Mouse (Mus musculus) kidney, adult 2 months (tissue): ENCODE results near the gene Prickle2.

ENCODE experiments used
- CTCF ChIP-seq: fragments of 200-500 bp; conservative IDR thresholded peaks from 2 replicates; pipeline ENCODE4 v1.5.1; 2011; ENCODE audit warnings: low read depth, mild to moderate bottlenecking, control low read depth, low read length, moderate library complexity, mixed read lengths; ENCODE audit not compliant: insufficient read depth, insufficient read length
- POLR2A ChIP-seq: fragments of 200-500 bp; IDR thresholded peaks from one replicate; pipeline ENCODE4 v1.6.1; 2011; ENCODE audit warnings: low read depth, low read length, control low read depth

DNA sequence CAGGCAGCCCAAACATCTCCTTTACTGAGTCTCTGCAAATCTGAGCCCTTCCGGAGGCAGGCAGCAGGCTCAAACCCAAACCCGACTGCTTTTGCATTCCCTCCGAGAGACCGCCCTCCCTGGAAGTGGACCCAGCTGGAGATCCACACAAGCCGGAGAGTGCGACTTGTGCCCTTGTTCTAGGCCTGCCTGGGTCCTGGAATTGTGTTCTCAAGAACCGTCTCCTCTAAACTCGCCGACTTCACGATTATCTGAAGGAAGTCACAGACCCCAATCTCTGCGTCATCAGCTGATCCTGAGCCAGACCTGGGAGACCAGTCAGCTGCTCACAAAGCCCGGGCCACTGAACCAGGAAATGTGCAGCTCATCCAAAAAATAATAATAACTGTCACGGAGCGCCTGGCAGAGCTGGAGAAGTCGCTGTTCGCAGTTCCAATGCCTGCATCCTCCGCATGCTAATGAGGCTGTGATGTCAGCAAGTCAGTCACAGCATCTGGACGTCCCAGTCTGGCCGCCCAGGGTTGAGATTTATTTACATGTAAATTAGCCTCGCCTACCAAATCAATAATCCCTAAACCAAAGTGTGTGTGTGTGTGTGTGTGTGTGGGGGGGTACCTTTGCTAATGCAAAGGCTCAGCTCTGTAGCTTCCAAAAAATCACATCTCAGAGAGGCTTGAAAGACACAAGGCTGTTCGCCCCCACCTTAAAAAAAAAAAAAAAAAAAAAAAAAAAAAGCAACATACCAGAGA, 224.8 kb downstream of the Prickle2 start:
- TF ChIP-seq CTCF (no peak), POLR2A (no peak)
